Mouse (Mus musculus): Measurements from ENCODE around the gene Lrrk2. TPM values are rescaled to one million over a fixed set of nuclear protein-coding genes. Genes with fewer than 3 reads are reported as not detected.

Lrrk2 gene
- polyA plus RNA-seq, 1 experiment from 2014 or later, result 1.9 TPM

- no peak overlapping the region for H3K9ac ChIP-seq
- no peaks in the 10 kb centered on the region for H3K27me3 ChIP-seq (replicated peaks)
- WGBS, result 45% methylated on average over 1 of the region's 1 CpGs
- no peaks in the 10 kb centered on the region for H3K4me1 ChIP-seq
- no peak overlapping the region for H3K27ac ChIP-seq
- H3K4me3 ChIP-seq, result no peak overlapping the region
- H3K9me3 ChIP-seq, result no peaks in the 10 kb centered on the region
- no peaks in the 10 kb centered on the region for H3K36me3 ChIP-seq (replicated peaks)
- H3K4me2 ChIP-seq, result no peak overlapping the region
- ATAC-seq (replicated peaks), result no peak
These were observed 27.9 kb downstream of the Lrrk2 start for GRCm38 (mm10) chr15:91700841-91701240.

DNA sequence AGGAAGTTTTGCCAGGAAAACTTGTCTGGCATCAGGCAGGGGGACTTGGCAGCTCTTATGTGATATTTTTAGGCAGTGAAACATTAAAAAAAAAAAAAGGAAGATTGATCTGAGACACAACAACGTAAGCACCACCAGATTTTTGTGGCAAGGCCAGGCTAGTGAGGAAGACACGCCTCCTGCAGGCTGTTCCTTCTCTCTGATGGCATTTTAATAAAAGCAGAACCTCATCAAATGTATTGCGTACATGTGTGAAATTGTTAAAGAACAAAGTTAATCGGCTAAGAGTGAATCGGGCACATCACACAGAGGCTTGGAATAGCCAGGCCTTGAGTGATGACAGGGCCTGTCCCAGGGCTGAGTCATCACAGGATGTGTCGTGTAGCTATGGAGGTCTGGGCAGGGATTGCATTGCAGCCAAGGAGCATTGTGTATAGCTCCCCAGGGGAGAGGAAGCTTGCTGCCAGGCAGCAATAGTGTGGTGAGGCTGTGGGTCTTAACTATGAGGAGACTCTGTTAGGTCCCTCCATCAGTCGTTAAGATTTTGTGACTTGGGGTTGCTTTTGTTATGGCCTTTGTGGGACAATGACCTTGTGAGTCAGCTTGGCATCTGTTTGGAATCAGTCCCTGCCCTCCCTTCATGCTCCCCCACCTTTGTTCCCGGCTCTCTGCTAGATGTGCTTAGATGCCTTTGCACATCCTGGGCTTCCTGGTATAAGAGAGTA is 30.2 kb downstream of the Lrrk2 start:
- Histone ChIP-seq H3K27ac (no peak overlapping the region), H3K4me1 (no peaks in the 10 kb centered on the region), H3K27me3 (replicated peaks) (no peaks in the 10 kb centered on the region), H3K4me3 (no peak overlapping the region), H3K36me3 (replicated peaks) (no peaks in the 10 kb centered on the region), H3K4me2 (no peak overlapping the region), H3K9ac (no peak overlapping the region), H3K9me3 (no peaks in the 10 kb centered on the region)
- WGBS, result 47% methylated on average over 8 of the region's 8 CpGs
- ATAC-seq (replicated peaks), result no peak

DNA sequence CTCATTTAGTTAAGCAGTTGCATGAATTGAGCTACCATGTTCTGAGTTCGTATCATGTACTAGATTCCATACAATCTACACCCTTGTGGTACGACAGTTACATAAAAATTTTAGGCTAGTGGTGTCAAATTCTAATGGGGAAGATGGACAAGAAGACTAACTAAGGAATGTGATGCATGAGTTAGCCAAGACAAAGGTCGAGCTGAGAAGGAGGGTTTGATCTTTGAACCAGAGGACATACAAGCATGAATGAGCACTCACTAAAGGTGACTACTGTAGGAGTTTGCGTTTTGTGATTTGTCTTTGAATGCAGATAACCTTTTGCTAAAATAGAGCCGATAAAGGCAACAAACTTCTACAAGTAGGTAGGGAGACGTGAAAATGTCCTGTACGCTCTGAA is 31.1 kb downstream of the Lrrk2 start:
- Histone ChIP-seq H3K9me3 (no peaks in the 10 kb centered on the region), H3K27me3 (replicated peaks) (no peaks in the 10 kb centered on the region), H3K36me3 (replicated peaks) (no peaks in the 10 kb centered on the region), H3K4me3 (no peak overlapping the region), H3K27ac (no peak overlapping the region), H3K9ac (no peak overlapping the region), H3K4me1 (no peaks in the 10 kb centered on the region), H3K4me2 (no peak overlapping the region)
- WGBS, result 78% methylated on average over 7 of the region's 7 CpGs
- ATAC-seq (replicated peaks), result no peak

DNA sequence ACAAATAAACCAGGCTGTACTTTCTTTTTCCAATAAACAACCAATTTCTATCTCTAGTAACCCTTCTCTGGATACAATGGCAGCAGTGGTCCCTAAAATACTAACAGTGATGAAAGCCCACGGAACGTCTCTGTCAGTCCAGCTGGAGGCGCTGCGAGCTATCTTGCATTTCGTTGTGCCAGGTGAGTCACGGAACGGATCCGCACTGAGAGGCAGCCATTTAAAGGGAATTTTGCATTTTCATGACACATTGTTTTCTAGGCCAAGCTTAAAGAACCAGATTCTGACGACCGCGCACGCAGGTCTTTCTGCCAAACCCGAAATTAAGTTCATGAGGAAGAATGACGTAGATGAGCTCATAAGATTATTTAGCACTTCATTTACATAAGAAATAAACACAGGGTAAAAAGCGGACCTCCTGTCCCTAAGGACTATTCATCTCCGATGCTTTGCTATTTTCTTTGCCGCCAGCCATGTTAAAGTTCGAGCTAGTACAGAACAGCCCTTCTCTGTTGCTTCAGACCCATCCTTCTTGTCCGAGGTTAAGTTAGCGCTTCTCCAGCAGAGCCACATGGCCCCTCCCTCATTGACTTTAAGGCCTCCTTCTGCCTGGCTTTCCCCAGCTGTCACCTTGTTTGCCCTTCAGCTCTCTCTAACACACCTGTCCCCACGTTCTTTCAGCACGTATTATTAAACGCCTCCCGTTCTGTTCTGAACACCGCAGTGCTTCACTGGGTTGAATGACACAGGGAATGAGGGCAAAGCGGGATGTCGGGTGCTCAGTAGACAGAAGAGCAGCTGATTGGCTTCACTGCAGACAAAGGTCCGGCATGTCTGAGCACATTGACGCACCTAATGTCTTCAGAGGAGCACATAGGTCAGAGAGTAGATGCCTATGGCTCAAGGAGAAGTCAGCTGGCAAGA is 36.5 kb downstream of the Lrrk2 start:
- Histone ChIP-seq H3K27ac (no peak overlapping the region), H3K9ac (0 out of 2 replicates have a peak overlapping the region, but pooled peaks have one; percentile 2), H3K9me3 (no peaks in the 10 kb centered on the region), H3K36me3 (replicated peaks) (no peaks in the 10 kb centered on the region), H3K4me3 (peak overlapping the region; percentile 29), H3K4me1 (0 out of 2 replicates have a peak, but pooled peaks cover 4% of the 10 kb centered on the region), H3K4me2 (peak overlapping the region; percentile 46), H3K27me3 (replicated peaks) (no peaks in the 10 kb centered on the region)
- peak; percentile 48; the same call in 1 of the 2 replicates for ATAC-seq (replicated peaks)
- WGBS, result 29% methylated on average over 29 of the region's 29 CpGs

DNA sequence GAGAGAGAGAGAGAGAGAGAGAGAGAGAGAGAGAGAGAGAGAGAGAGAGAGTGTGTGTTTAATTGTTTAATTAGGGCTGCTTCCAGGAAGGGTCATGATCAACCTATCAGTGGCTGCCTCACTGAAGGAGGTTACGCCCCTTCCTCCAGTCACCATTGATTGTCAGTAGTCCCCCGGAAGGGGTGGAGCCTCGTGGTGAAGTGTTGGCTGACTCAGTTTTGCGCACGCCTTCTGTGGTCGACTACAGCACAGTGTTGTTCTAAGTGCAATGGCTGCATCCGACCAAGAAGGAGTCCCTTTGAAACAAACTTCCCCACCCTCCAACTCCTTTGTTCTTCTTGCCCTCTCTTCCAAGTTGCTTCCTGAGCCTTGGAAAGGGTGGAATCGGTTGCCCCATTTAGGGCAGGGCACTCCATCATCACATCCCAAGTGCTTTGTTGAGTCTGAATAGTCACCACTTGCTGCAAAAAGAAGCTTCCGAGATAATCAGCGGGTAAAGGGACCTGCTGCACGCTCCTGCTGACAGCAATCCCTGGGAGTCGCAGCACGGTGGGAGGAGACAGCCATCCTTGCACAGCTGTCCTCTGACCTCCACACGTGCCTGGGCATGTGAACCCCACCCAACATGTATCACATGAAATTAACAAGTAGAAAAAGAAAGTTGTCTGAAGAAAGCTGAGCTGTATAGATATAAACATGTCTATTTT is 62.4 kb downstream of the Lrrk2 start:
- Histone ChIP-seq H3K4me3 (no peak overlapping the region), H3K4me1 (no peaks in the 10 kb centered on the region), H3K27me3 (replicated peaks) (no peaks in the 10 kb centered on the region), H3K4me2 (no peak overlapping the region), H3K27ac (no peak overlapping the region), H3K9me3 (no peaks in the 10 kb centered on the region), H3K36me3 (replicated peaks) (no peaks in the 10 kb centered on the region), H3K9ac (no peak overlapping the region)
- whole genome bisulfite sequencing, result 83% methylated on average over 14 of the region's 14 CpGs
- ATAC-seq (replicated peaks), result no peak

DNA sequence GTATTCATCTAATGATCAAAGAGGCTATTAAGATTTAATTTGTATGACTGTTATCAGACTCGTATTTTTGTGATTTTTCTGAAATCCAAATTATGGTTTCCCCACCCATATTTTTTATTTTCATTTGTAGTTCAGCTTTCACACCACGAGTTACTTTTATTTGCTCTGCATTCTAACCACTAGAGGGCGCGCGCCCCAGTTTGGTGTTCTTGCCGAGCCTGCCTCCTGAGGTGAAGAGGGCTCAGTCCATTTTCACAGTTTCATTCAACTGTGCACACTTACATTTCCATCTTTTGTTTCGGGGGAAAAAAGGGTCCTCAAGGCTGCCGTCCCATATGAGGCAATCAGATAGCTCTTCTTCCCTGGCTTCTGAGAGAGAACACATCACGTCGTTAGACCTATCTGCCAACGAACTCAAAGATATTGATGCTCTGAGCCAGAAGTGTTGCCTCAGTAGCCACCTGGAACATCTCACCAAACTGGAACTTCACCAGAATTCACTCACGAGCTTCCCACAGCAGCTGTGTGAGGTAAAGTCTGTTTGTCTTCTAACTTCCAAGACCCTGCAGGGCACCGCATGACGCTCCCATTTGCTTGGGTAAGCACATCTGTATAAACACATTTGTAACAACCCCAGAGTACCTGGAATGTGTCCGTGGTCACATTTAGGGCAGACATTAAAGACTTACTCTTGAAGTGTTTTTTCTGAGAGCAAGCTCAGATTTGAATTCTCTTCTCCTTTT is 64.0 kb downstream of the Lrrk2 start:
- H3K4me2 ChIP-seq, result no peak overlapping the region
- WGBS, result 48% methylated on average over 15 of the region's 15 CpGs
- no peak overlapping the region for H3K9ac ChIP-seq
- no peak for ATAC-seq (replicated peaks)
- no peak overlapping the region for H3K27ac ChIP-seq
- no peaks in the 10 kb centered on the region for H3K36me3 ChIP-seq (replicated peaks)
- no peaks in the 10 kb centered on the region for H3K27me3 ChIP-seq (replicated peaks)
- no peaks in the 10 kb centered on the region for H3K4me1 ChIP-seq
- H3K9me3 ChIP-seq, result no peaks in the 10 kb centered on the region
- no peak overlapping the region for H3K4me3 ChIP-seq

- Histone ChIP-seq H3K9ac (no peak overlapping the region), H3K36me3 (replicated peaks) (no peaks in the 10 kb centered on the region), H3K4me3 (no peak overlapping the region), H3K27ac (no peak overlapping the region), H3K27me3 (replicated peaks) (no peaks in the 10 kb centered on the region), H3K4me1 (no peaks in the 10 kb centered on the region), H3K4me2 (no peak overlapping the region), H3K9me3 (no peaks in the 10 kb centered on the region)
- WGBS, result 72% methylated on average over 9 of the region's 9 CpGs
- no peak for ATAC-seq (replicated peaks)
These were observed 65.8 kb downstream of the Lrrk2 start for GRCm38 (mm10) chr15:91738808-91739207.

GRCm38 (mm10) chr15:91745501-91745900 is 72.5 kb downstream of the Lrrk2 start:
- Histone ChIP-seq H3K9me3 (no peaks in the 10 kb centered on the region), H3K36me3 (replicated peaks) (no peaks in the 10 kb centered on the region), H3K4me3 (no peak overlapping the region), H3K4me2 (no peak overlapping the region), H3K27ac (no peak overlapping the region), H3K27me3 (replicated peaks) (no peaks in the 10 kb centered on the region), H3K9ac (no peak overlapping the region), H3K4me1 (no peaks in the 10 kb centered on the region)
- 86% methylated on average over 4 of the region's 4 CpGs for WGBS
- ATAC-seq (replicated peaks), result no peak

DNA sequence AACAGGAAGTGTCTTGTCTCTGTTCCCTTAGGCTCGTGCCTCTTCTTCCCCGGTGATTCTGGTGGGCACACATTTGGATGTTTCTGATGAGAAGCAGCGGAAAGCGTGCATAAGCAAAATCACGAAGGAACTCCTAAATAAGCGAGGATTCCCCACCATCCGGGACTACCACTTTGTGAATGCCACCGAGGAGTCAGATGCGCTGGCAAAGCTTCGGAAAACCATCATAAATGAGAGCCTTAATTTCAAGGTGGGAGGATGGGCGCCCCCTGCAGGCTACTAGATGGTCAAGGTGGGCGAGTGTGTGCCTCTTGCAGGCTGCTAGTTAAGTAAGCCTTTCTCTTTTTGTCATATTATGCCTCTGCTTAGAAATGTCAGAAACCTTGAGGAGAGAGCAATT is 79.1 kb downstream of the Lrrk2 start:
- Histone ChIP-seq H3K4me2 (no peak overlapping the region), H3K36me3 (replicated peaks) (no peaks in the 10 kb centered on the region), H3K9ac (no peak overlapping the region), H3K4me3 (no peak overlapping the region), H3K4me1 (peaks cover 5% of the 10 kb centered on the region; the same call in 1 of the 2 replicates), H3K27me3 (replicated peaks) (no peaks in the 10 kb centered on the region), H3K27ac (no peak overlapping the region), H3K9me3 (no peaks in the 10 kb centered on the region)
- WGBS, result 57% methylated on average over 12 of the region's 12 CpGs
- ATAC-seq (replicated peaks), result no peak

DNA sequence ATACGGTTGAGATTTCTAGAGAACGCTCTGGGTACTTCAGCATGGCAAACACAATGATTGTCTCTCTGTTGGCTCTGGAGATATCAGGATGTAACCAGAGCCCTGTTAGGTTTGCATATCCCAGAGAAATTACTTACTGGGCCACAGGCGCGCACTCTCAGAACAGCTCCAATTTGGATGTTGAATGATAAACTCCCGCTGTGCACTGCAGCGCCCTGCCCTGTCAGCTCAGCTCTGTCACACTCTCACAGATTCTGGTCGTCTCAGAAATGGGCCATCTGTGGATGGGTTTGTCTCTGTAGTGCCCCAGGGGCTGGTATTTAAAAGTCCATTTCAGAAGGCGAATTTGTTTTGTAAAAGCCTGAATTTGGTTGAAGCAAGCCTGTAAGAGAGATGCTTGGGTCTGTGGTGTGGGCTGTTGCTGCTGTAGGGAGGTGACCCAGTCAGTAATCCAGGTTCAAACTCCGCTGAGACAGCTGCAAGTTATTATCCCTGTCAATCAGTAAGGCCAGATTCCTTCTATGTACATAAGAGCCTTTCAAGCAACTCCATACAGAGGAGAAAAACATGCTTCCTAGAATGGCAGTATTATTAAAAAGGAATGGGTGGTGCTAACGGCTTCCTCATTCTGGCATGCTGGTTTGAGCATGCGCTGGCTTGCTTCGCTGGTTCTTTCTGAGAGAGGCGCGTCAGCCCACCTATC is 80.6 kb downstream of the Lrrk2 start:
- Histone ChIP-seq H3K27ac (no peak overlapping the region), H3K9ac (no peak overlapping the region), H3K4me1 (peaks cover 5% of the 10 kb centered on the region; the same call in 1 of the 2 replicates), H3K9me3 (no peaks in the 10 kb centered on the region), H3K4me3 (no peak overlapping the region), H3K4me2 (no peak overlapping the region), H3K27me3 (replicated peaks) (no peaks in the 10 kb centered on the region), H3K36me3 (replicated peaks) (no peaks in the 10 kb centered on the region)
- ATAC-seq (replicated peaks), result no peak
- WGBS, result 69% methylated on average over 14 of the region's 14 CpGs

DNA sequence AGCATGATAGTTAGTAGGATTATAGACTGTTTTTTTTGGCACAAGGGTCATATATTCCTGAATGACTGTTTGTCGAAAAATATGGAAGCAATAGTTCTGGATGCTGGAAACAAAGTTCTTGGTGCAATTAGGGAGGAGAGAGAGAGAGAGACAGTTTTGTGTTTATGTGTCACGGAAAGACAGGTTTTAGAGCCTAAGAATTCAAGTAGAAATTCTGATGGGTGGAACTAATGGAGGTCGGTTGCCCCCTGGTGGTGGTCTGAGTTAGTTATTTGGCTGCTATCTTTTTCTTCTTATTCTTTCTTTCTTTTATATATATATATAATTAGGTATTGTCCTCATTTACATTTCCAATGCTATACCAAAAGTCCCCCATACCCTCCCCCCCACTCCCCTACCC is 81.6 kb downstream of the Lrrk2 start:
- Histone ChIP-seq H3K36me3 (replicated peaks) (no peaks in the 10 kb centered on the region), H3K4me3 (no peak overlapping the region), H3K4me1 (peaks cover 5% of the 10 kb centered on the region; the same call in 1 of the 2 replicates), H3K27ac (no peak overlapping the region), H3K27me3 (replicated peaks) (no peaks in the 10 kb centered on the region), H3K4me2 (no peak overlapping the region), H3K9me3 (no peaks in the 10 kb centered on the region), H3K9ac (no peak overlapping the region)
- 17% methylated on average over 3 of the region's 3 CpGs for WGBS
- no peak for ATAC-seq (replicated peaks)

Data from midbrain, embryonic 15.5 days (tissue).